Mouse (Mus musculus) embryo, embryonic 11 days (tissue): Measurements from ENCODE around the gene Mfsd13b.
"Not testable (repeated sequence)": the region's sequence is repeated elsewhere in the genome, so short reads cannot be mapped to it uniquely, and the experiment has no call there.

Experiments used
- DNase-seq: peaks from one replicate; pipeline ENCODE4 v3.0.0-alpha.2; 2015

The Mfsd13b gene

GRCm38 (mm10) chr7:120982200-120982841, at the start of gene Mfsd13b, which contains the start of gene Cdr2:
TSS of gene Mfsd13b (plus strand) at chr7:120982509.
TSS of gene Cdr2 (minus strand) at chr7:120982312.
- DNase-seq, result peak; percentile 97

DNA sequence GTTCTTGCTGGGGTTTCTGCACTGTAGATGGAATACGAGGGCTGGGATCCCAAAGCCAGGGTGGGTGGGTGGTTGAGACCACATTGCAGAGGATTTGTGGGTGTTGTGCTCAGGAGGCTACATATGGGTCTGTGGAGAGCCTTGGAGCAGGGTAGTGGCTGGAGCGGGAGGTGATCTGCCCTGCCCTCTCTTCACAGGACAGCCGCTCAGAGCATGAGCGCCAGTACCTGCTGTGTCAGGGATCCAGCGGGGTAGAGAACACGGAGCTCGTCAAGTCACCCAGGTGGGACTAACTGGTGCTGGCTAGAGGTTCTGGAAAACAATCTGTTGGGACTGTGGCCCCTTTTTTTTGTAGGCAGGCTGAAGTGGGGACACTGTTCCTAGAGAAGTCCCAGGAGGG, 49.2 kb upstream of the Mfsd13b start:
- DNase-seq, result no peak

DNA sequence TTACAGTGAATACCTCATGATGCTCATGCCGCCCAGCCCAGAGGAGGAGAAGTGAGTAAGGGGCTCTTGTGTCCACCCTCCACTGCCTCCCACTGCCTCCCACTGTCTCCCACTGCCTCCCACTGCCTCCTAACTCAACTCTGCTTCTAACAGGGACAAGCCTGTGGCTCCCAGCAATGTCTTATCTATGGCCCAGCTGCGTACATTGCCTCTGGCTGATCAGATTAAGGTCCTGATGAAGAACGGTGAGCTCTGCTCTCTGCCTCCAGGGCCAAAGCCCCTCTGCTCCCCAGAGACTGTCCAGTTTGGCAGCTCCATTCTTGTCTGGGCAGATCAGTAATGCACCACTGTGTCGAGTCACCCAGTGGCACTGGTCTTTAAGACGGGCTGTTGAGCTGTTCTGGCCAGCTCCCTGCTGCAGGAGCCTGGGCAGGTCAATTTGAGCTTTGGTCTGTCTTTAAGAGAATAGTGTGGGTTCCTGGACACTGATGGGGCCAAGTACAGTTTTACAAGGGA, 48.6 kb upstream of the Mfsd13b start:
- DNase-seq, result no peak

DNA sequence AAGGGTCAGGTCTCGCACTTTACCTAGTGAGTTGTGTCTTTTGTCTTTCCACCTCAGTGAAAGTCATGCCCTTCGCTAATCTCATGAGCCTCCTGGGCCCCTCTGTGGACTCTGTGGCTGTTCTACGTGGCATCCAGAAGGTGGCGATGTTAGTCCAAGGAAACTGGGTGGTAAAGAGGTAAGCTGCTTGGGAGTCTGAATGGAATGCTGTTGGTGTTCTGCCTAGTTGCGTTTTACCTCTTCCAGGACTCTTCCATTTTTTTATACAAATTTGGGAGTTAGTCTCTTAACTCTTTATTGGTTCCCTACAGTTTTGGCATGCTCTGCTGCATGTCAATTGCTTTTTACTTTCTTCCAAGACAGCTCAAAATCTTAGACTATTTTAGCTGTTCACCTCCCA, 47.6 kb upstream of the Mfsd13b start:
- DNase-seq, result peak; percentile 71

DNA sequence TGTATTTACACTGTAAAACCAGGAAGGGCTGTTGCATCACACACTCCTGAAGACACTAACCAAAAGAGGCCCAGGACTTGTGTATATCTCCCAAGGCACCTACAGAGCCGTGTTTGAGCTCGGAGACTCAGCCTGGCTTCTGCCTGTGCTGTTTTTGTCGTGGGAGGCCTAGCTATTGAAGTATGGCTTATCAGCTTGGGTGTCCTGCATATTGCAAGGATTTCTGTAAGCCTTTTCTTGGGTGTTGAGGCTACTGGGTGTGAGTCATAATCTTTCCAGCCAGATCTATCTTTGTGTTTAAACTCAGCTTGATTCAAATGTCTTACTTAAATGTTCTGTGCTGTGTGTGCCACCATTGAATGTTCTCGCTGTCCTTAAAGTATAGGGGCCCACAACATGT, 45.8 kb upstream of the Mfsd13b start:
- no peak for DNase-seq

GRCm38 (mm10) chr7:120938206-120938605, 44.1 kb upstream of the Mfsd13b start:
- no peak for DNase-seq

- no peak for DNase-seq
These were observed 42.0 kb upstream of the Mfsd13b start for GRCm38 (mm10) chr7:120940343-120940742.

DNA sequence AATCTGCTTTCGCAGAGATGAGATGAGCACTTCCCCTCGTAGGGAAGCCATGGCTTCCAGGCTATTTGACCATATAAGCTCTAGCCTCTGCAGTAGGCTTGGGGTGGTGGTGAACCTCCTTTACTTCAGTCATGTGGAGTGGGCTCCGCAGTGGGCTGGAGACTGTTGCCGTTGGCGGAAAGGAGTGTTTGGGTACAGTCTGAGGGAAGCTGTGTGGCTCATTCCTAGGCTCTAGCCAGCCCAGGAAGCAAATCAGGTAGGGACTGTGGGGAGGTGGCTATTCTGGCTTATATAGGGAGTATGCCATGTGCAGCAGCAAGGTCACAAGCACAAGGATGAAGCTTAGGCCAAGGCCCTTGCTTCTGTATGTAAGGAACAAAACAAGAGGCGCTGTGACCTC, 41.1 kb upstream of the Mfsd13b start:
- DNase-seq, result no peak

DNA sequence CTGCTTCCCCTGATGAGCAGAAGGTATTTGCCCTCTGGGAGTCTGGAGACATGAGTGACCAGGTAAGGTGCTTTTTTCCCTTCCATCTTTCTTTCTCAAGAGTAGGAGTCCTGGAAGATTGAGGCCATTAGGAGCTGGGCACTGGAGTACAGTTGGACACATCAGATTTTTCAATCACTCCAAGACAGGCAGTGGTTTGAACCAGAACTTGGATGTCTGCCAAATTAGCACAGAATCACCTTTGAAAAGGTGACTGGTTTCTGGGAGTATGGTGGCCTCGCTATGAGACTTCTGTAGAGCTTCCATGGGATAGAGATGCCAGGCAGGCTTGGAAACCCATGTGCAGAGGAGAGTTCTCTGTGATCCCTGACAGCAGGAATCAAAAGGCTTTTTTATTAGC, 39.8 kb upstream of the Mfsd13b start:
- DNase-seq, result no peak

DNA sequence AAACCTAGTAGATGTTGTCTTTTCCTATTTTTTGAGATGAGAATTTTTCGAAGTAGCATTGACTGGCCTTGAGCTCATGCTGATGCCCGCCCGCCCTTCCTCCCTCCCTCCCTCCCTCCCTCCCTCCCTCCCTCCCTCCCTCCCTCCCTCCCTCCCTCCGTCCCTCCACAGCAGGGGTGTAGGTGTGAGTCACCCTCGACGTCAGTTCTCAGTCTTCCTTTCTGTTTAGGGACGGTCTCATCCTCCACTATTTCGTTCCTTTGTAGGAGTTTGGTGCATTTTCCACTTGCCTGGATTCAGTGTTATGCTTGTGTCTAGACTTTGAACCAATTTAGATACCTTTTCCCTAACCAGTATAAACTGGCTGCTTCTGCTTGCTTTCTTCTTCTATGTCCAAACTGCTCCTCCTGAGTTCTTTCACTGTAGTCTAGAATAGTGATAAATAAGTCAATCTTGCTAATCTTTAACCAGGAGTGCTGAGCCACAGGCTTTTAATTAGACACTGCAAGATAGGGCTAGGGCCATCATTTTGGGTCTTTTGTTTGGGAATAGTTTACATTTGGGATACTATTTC, 38.3 kb upstream of the Mfsd13b start:
- DNase-seq, result no peak

DNA sequence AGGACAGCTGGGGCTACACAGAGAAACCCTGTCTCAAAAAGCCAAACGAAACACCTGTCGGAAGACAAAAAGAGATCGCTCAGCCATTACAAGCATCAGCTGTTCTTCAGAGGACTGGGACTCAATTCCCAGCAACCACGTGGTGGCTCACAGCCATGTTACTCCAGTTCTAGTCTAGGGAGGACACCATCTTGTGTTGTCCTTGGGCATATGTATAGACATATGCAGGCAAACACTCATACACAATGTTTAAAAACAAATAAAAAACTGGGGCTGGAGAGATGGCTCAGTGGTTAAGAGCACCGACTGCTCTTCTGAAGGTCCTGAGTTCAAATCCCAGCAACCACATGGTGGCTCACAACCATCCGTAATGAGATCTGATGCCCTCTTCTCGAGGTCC, 28.7 kb upstream of the Mfsd13b start:
- DNase-seq, result not testable (repeated sequence)

DNA sequence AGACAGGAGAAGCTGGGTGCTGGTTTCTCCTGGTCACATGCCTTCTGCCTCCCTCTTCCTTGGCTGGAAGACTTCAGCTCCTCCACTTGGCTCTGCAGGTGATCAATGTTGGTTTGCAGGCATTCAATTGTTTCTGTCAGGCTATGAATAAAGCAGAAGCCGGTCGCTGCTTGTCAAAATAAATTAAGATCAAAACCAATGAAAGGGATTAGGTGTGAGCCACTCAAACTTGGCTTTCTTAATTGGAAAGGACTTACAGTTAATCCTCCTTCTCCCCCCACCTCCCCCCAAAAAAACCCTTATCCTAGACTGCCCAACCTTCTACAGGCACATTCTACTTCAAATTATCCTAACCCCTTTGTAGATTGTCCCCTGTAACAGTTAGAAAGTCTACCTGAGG, 22.2 kb upstream of the Mfsd13b start:
- DNase-seq, result no peak

- DNase-seq, result no peak
These were observed 21.7 kb upstream of the Mfsd13b start for GRCm38 (mm10) chr7:120960601-120961000.

DNA sequence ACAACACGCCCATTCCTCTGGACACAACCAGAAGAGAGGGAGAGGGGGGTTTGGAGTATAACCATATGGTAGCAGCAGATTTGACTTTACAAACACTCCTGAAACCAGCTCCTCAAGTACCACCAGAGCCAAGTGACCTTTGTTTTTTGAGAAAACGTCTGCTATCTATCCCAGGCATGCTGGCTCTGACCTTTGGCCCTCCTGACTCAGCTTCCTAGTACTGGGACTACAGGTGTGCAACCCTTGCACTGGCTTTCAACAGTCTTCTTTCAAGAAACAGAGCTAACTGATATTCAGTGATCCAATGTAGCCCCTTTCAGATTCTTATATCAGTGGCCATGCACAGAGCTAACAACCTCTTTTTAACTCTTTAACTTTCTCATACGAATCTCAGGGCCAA, 20.4 kb upstream of the Mfsd13b start:
- DNase-seq, result no peak

DNA sequence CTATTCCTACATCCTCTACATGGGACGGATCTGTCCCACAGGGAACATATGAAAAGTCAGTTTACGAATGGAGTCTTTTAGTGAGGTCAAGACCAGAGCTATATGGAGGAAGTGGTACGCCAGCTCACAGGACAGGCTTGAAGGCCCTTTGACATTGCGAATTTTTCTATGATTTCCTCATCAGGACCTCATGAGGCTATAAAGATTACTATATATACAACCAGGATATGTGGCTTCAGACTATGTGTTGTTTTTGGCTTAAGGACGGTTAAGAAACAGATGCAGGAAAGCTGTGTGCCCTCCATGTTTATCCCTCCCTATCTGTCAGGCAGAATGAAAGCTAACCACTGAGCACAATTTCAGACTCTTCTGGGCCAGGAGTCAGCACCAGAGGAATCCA, 19.2 kb upstream of the Mfsd13b start:
- no peak for DNase-seq

DNA sequence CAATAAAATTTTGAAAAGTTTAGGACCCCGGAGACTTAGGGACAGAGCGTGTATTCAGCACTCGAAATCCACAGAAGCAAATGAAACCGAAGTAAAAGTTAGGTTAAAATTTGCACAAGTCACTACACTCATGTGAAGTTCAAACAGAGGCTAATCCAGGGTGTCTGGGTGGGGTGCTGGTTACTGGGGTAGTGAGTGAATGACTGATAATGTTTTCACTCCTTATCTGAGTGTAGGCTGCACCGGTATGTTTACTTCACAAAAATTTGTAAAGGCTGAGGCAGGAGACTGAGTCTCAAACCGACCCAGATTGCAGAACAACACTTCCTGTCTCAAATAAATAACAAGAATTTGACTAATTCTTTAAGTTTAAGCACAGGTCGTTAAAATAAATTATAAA, 13.1 kb upstream of the Mfsd13b start:
- DNase-seq, result no peak

DNA sequence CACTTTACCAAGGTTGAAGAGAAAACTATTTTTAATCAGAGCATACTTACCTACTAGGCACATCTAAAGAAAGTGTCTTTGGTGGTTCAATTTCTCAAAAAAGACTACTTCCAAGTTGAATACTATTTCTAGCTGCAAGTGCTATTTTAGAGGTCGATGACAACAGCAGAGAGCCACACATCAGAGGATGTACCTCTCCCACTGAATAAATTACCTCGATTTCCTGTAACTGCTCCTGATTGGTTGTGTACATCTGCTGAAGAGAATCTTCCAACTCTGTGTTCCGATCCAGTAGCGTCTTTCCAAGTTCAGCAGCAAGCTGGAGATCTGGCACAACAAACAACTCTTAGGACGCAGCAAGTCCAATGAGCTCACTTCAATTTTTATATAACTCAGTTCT, 12.2 kb upstream of the Mfsd13b start:
- no peak for DNase-seq

DNA sequence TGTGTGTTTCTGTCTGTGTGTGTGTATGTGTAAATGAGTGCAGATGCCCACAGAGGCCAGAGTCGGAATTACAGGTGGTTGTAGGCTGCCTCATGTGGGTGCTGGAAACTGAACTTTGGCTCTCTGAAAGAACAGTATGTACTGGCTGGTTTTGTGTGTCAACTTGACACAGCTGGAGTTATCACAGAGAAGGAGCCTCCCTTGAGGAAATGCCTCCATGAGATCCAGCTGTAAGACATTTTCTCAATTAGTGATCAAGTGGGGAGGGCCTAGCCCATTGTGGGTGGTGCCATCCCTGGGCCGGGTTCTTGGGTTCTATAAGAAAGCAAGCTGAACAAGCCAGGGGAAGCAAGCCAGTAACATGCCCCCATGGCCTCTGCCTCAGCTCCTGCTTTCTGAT, 9.8 kb upstream of the Mfsd13b start:
- not testable (repeated sequence) for DNase-seq

- no peak for DNase-seq
These were observed 8.3 kb upstream of the Mfsd13b start for GRCm38 (mm10) chr7:120974001-120974400.

DNA sequence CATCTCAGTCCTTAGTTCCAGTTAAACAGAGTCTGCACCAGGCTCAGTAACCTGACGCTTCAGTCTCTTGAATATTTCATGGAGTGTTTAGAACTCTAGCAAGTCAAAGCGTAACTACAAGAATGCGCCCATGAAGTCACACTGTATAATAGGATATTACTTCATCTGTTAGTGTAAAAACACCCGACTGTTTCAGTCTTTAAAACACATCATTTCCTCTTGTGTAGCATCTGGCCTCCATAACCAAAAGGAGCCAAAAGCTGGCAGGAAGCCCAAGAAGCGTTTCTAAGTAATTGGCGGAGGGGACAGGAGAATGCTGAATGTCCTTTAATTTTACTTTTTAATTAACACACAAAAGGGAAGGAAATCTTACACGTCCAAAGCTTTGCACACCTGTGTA, 5.2 kb upstream of the Mfsd13b start:
- DNase-seq, result no peak

- no peak for DNase-seq
These were observed 2.3 kb upstream of the Mfsd13b start for GRCm38 (mm10) chr7:120980041-120980440.

GRCm38 (mm10) chr7:120980931-120981924, 1.1 kb upstream of the Mfsd13b start:
- DNase-seq, result peak; percentile 74

GRCm38 (mm10) chr7:120982968-120983367, 659 bp downstream of the Mfsd13b start:
- peak; percentile 64 for DNase-seq

- no peak for DNase-seq
These were observed 8.9 kb downstream of the Mfsd13b start for GRCm38 (mm10) chr7:120991191-120991590.
